Mouse (Mus musculus): ENCODE data around the gene Mettl18.

DNA sequence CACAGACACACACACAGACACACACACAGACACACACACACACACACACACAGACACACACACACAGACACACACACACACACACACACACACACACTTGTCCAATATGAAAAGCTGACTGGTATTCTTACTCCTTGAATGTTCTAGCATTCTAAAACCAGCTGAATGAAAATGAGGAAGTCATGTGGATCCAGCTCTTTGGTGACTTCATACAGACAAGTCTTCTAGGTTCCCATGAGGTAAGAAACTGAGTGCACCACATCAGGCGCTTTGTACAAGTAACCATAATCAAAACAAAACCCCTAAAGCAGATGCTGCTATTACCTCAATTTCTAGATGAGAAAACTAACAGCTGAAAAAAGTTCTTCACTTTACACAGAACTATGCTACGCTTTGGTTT, 19.6 kb upstream of the Mettl18 start:
- TF ChIP-seq CTCF (IDR thresholded peaks at IDR 0.05; ENCODE audit: low read depth), result no peak
- no peak for TF ChIP-seq EP300 (IDR thresholded peaks at IDR 0.05; ENCODE audit: low read depth)
